Mouse (Mus musculus): ENCODE data around the gene Snx33. TPM values are rescaled to one million over a fixed set of nuclear protein-coding genes. Genes with fewer than 3 reads are reported as not detected.

Snx33 gene
- total and polyA plus RNA-seq, 3 experiments: 1.7 to 3.2 (median 2.6) TPM

DNA sequence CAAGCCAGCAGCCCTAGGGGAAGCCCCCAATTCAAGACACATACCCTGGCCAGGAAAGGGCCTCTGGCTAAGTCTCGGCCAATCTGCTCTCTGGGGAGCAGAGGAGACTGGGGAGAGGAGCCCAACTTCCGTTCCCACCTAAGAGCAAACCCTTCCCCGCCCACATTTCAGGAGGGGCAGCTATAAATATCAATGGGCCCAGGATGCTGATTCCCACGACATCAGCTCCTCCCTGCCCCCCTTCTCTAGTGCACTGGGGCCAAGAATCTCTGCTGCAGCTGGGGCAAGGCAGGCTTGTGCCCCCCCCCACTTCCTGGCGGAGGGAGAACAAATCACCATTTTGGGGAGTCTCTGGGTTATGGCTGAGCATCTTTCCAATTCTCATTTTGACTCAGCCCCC is 57.0 kb downstream of the Snx33 start:
- Histone ChIP-seq H3K9ac (ENCODE audit: insufficient read depth, low read depth) (no peak overlapping the region), H3K27me3 (replicated peaks) (peaks cover 92% of the 10 kb centered on the region), H3K4me2 (ENCODE audit: insufficient read depth, low read depth, poor library complexity, severe bottlenecking) (peak overlapping the region; percentile 44), H3K27ac (ENCODE audit: insufficient read depth, low read depth) (no peak overlapping the region), H3K79me2 (replicated peaks; ENCODE audit: control insufficient read depth, extremely low read depth, insufficient read depth, poor library complexity, severe bottlenecking) (no peaks in the 10 kb centered on the region), H3K36me3 (replicated peaks in 1 of 2; ENCODE audit: control insufficient read depth in 1 of 2, insufficient read depth in 1 of 2, low read length in 1 of 2) (no peaks in the 10 kb centered on the region), H3K4me1 (ENCODE audit: control insufficient read depth in 1 of 2, insufficient read depth in 2 of 2) (peaks cover 7 to 13% of the 10 kb centered on the region in 2 experiments), H3K9me3 (replicated peaks; ENCODE audit: low read length) (no peaks in the 10 kb centered on the region), H3K4me3 (replicated peaks in 1 of 3; ENCODE audit: low read depth in 2 of 3, low read length in 2 of 3, poor library complexity in 1 of 3) (no peak overlapping the region)
- DNase-seq (ENCODE audit: extremely low read depth): no peak
- no peak for TF ChIP-seq E2F4 (IDR thresholded peaks at IDR 0.05; ENCODE audit: insufficient replicate concordance, low read depth, low read length)
- dilution Hi-C loops (cut with MboI; ENCODE audit: extremely low pct_ligation_motif_present, extremely low pct_unique_long_range_greater_than_20kb, low sequenced_read_pairs): no loop called here
- in situ Hi-C loops (cut with MboI; ENCODE audit: low pct_ligation_motif_present, low pct_unique_long_range_greater_than_20kb, low sequenced_read_pairs): no loop called here

DNA sequence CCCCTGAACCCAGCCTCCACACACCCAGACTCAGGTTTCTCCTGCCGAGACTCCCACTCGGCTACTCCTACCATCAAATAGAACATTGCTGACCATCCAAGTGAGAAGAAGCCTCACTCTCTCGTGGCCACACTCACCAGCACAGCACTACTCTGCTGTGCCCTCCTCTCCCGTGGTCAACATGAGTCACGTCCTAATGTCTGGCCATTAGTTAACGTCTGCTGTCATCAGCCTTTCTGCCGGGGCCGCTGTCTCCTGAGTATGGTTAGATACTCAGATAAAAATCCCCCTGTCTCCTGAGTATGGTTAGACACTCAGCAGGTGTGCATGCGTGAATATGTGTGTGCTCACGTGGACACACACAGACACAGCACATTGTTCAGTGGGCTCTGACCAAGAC is 57.4 kb downstream of the Snx33 start:
- no peaks in the 10 kb centered on the region for H3K36me3 ChIP-seq (replicated peaks in 1 of 2; ENCODE audit: control insufficient read depth in 1 of 2, insufficient read depth in 1 of 2, low read length in 1 of 2)
- no peak for DNase-seq (ENCODE audit: extremely low read depth)
- no peaks in the 10 kb centered on the region for H3K9me3 ChIP-seq (replicated peaks; ENCODE audit: low read length)
- dilution Hi-C loops (cut with MboI; ENCODE audit: extremely low pct_ligation_motif_present, extremely low pct_unique_long_range_greater_than_20kb, low sequenced_read_pairs): no loop called here
- in situ Hi-C loops (cut with MboI; ENCODE audit: low pct_ligation_motif_present, low pct_unique_long_range_greater_than_20kb, low sequenced_read_pairs): no loop called here
- peak overlapping the region; percentile 44; the same call in 1 of the 2 replicates for H3K4me2 ChIP-seq (ENCODE audit: insufficient read depth, low read depth, poor library complexity, severe bottlenecking)
- H3K27me3 ChIP-seq (replicated peaks): peaks cover 92% of the 10 kb centered on the region
- H3K9ac ChIP-seq (ENCODE audit: insufficient read depth, low read depth): no peak overlapping the region
- H3K79me2 ChIP-seq (replicated peaks; ENCODE audit: control insufficient read depth, extremely low read depth, insufficient read depth, poor library complexity, severe bottlenecking): no peaks in the 10 kb centered on the region
- no peak overlapping the region for H3K4me3 ChIP-seq (replicated peaks in 1 of 3; ENCODE audit: low read depth in 2 of 3, low read length in 2 of 3, poor library complexity in 1 of 3)
- no peak for TF ChIP-seq ZMIZ1 (IDR thresholded peaks at IDR 0.05; ENCODE audit: low read depth, low read length)
- no peak for TF ChIP-seq GABPA (IDR thresholded peaks at IDR 0.05; ENCODE audit: insufficient replicate concordance, low read depth, low read length)
- no peak for TF ChIP-seq CTCF (conservative IDR thresholded peaks at IDR 0.05 in 1 of 2, IDR thresholded peaks at IDR 0.05 in 1 of 2; ENCODE audit: low read depth in 2 of 2, low read length in 2 of 2)
- no peak for TF ChIP-seq KAT2A (IDR thresholded peaks at IDR 0.05; ENCODE audit: insufficient replicate concordance, low read length)
- TF ChIP-seq BHLHE40 (IDR thresholded peaks at IDR 0.05; ENCODE audit: low read depth, low read length): peak; percentile 84
- no peak for TF ChIP-seq CHD1 (IDR thresholded peaks at IDR 0.05; ENCODE audit: low read depth, low read length)
- TF ChIP-seq USF1 (IDR thresholded peaks at IDR 0.05; ENCODE audit: low read depth, low read length): no peak
- peaks cover 7 to 13% of the 10 kb centered on the region in 2 experiments for H3K4me1 ChIP-seq (ENCODE audit: control insufficient read depth in 1 of 2, insufficient read depth in 2 of 2)
- H3K27ac ChIP-seq (ENCODE audit: insufficient read depth, low read depth): no peak overlapping the region

DNA sequence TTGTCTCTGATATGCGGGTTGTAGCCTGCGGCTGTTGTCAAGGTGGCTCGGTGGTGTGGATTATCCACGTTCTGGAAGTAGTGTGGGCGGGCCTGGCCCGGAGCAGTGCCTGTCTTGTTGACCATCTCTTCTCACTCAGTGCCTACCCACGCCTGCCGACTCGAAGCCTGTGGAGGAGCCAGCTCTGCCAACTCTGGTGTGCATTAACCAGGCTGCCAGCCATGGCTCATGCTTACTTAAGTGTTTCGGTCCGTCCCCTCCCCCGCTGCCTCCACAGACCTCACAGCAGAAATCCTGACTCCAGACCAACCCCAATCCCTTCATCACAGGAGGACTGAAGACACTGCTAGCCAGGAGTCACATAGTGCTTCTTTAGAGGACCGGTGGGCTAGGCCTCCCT is 58.6 kb downstream of the Snx33 start:
- dilution Hi-C loops (cut with MboI; ENCODE audit: extremely low pct_ligation_motif_present, extremely low pct_unique_long_range_greater_than_20kb, low sequenced_read_pairs) (no loop called here), in situ Hi-C loops (cut with MboI; ENCODE audit: low pct_ligation_motif_present, low pct_unique_long_range_greater_than_20kb, low sequenced_read_pairs) (no loop called here)
- TF ChIP-seq JUND (conservative IDR thresholded peaks at IDR 0.05; ENCODE audit: low read depth, low read length) (no peak), HCFC1 (IDR thresholded peaks at IDR 0.05; ENCODE audit: low read depth, low read length) (no peak), ETS1 (conservative IDR thresholded peaks at IDR 0.05; ENCODE audit: low read depth, low read length) (no peak), NELFE (IDR thresholded peaks at IDR 0.05; ENCODE audit: low read depth, low read length) (no peak), CTCF (conservative IDR thresholded peaks at IDR 0.05 in 1 of 2, IDR thresholded peaks at IDR 0.05 in 1 of 2; ENCODE audit: low read depth in 2 of 2, low read length in 2 of 2) (no peak), IRF4 (IDR thresholded peaks at IDR 0.05; ENCODE audit: low read depth, low read length) (no peak)
- Histone ChIP-seq H3K9ac (ENCODE audit: insufficient read depth, low read depth) (no peak overlapping the region), H3K27me3 (replicated peaks) (peaks cover 93% of the 10 kb centered on the region), H3K79me2 (replicated peaks; ENCODE audit: control insufficient read depth, extremely low read depth, insufficient read depth, poor library complexity, severe bottlenecking) (no peaks in the 10 kb centered on the region), H3K9me3 (replicated peaks; ENCODE audit: low read length) (no peaks in the 10 kb centered on the region), H3K4me3 (replicated peaks in 1 of 3; ENCODE audit: low read depth in 2 of 3, low read length in 2 of 3, poor library complexity in 1 of 3) (no peak overlapping the region), H3K36me3 (replicated peaks in 1 of 2; ENCODE audit: control insufficient read depth in 1 of 2, insufficient read depth in 1 of 2, low read length in 1 of 2) (no peaks in the 10 kb centered on the region), H3K4me2 (ENCODE audit: insufficient read depth, low read depth, poor library complexity, severe bottlenecking) (no peak overlapping the region), H3K4me1 (ENCODE audit: control insufficient read depth in 1 of 2, insufficient read depth in 2 of 2) (peaks cover 7 to 13% of the 10 kb centered on the region in 2 experiments), H3K27ac (ENCODE audit: insufficient read depth, low read depth) (no peak overlapping the region)
- DNase-seq (ENCODE audit: extremely low read depth): no peak

Data from CH12.LX (cell line).